ENCODE assay signal across 19 mouse cellular contexts in the genomic region with DNA sequence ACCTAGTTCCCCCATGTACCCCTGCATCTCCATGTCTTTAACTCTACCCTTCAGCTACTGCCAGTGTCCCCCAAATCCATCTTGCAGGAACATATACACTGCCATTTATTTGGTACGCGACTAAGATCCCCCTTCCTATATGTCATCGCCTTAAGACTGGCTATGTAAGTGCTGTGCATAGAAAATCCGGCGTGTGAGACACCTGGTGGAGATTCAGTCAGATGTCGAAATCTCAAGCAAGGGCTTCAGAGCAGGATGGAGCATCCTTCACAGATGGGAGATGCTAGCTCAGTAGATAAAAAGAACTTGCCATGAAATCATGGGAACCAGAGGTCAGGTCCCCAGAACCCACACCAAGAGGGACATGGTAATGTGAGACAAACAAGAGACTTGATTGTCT.
"Had no signal": no experiment of that assay in that cellular context is flagged by ENCODE, and none has a peak within 500 bp of the region (broad histone marks: within the 10 kb centered on the region; RNA-seq: fewer than 3 reads in every experiment).

No protein-coding gene starts in this region.

- H3K27ac ChIP-seq: limb, embryonic 12.5 days; limb, embryonic 15.5 days; liver, embryonic 12.5 days; liver, embryonic 15.5 days; lung, embryonic 15.5 days; midbrain, embryonic 12.5 days had no signal

- H3K36me3 ChIP-seq: limb, embryonic 12.5 days; limb, embryonic 15.5 days; liver, embryonic 12.5 days; liver, embryonic 15.5 days; lung, embryonic 15.5 days; midbrain, embryonic 12.5 days had no signal

- ATAC-seq: intestine, embryonic 16.5 days; liver, embryonic 12.5 days; midbrain, embryonic 16.5 days had no signal

- H3K4me2 ChIP-seq: limb, embryonic 12.5 days; limb, embryonic 15.5 days; liver, embryonic 12.5 days; liver, embryonic 15.5 days; lung, embryonic 15.5 days; midbrain, embryonic 12.5 days had no signal

- H3K4me3 ChIP-seq: limb, embryonic 12.5 days; limb, embryonic 15.5 days; liver, embryonic 12.5 days; liver, embryonic 15.5 days; lung, embryonic 15.5 days; midbrain, embryonic 12.5 days had no signal

- H3K4me1 ChIP-seq: limb, embryonic 15.5 days; liver, embryonic 12.5 days; liver, embryonic 15.5 days; lung, embryonic 15.5 days had no signal

- H3K27me3 ChIP-seq: limb, embryonic 15.5 days; liver, embryonic 12.5 days; liver, embryonic 15.5 days; lung, embryonic 15.5 days had no signal

- H3K9me3 ChIP-seq: limb, embryonic 12.5 days; limb, embryonic 15.5 days; liver, embryonic 12.5 days; liver, embryonic 15.5 days; lung, embryonic 15.5 days; midbrain, embryonic 12.5 days had no signal

- H3K9ac ChIP-seq: limb, embryonic 12.5 days; limb, embryonic 15.5 days; liver, embryonic 12.5 days; liver, embryonic 15.5 days; lung, embryonic 15.5 days; midbrain, embryonic 12.5 days had no signal

- DNase-seq: kidney, adult 18-20 months; kidney, adult 9 months; kidney, postnatal 10 days; kidney, postnatal 36 days; layer of hippocampus, postnatal 36 days; lung, adult 18-20 months; lung, postnatal 10 days; lung, postnatal 36 days; thymus, adult 18-20 months; thymus, postnatal 14 days; thymus, postnatal 4 days had no signal
